Mouse (Mus musculus) small intestine, adult 2 months (tissue): ENCODE measurements at regions not wholly inside any gene's neighbourhood (a gene's known extent, or its start where the extent isn't known, plus 50 kb on each side); places are given as distances from the start of the nearest gene placed in this dataset.

ENCODE experiments used
- CTCF ChIP-seq: fragments of 200-500 bp; IDR thresholded peaks from 2 replicates; pipeline ENCODE4 v1.5.1; 2012; ENCODE audit warnings: low read depth, mild to moderate bottlenecking, control low read depth, inconsistent platforms, low read length, moderate library complexity, mixed read lengths; ENCODE audit not compliant: insufficient replicate concordance, insufficient read length; ENCODE audit errors: extremely low read depth
- POLR2A ChIP-seq: fragments of 200-500 bp; IDR thresholded peaks from 2 replicates; pipeline ENCODE4 v1.6.1; 2012; ENCODE audit warnings: low read depth, mild to moderate bottlenecking, control low read depth, inconsistent platforms, low read length, moderate library complexity

DNA sequence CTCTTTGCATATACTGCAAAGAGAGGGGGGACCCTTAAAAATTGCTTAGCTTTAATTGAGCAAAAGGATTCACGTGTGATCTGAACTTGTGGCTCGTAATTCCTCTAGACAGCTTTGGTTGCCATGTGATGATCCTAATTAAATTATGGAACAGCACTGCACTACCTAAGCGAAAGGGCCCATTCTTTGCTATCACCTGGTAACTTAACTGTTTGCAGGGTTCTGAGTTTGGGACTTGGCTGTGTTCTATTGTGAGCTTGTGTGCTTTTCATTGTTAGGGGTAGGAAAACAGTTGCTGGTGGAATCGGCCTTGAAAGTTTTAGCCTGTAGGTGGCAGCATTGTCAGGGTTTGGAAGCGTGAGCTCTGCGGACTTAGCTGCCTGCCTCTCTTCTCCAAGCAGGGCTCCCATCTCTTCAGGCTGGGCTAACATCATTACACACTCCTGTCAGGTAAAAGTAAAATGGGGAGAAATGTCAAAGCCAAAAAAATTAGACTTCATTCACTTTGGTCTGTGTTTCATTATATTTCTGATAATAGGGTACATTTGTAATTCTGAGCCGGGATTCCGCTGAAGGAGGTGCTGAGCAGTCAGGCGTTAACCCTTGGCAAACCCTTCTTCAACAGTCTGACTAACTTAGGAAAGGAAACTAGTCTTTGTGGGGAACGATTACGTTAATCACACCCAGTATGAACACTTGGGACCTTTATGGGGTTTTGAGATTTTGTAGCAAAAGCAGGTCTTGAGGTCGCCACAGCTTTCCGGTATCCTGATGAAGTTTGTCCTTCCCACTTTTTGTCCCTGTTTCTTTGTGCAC, 199.2 kb upstream of the Dph6 start:
- TF ChIP-seq POLR2A: no peak
- peak; percentile 62; the same call in 1 of the 2 replicates for TF ChIP-seq CTCF
